Mouse (Mus musculus) ES-E14 (cell line): Measurements from ENCODE around the gene Robo2. TPM values are rescaled to one million over a fixed set of nuclear protein-coding genes. Genes with fewer than 3 reads are reported as not detected.

Source experiments
- DNase-seq: peaks from one replicate; pipeline ENCODE4 v3.0.0-alpha.2; 2013; ENCODE audit warnings: low read depth, low spot score
- H3K27ac ChIP-seq: 2 replicates; pipeline ENCODE4 v1.5.1; 2012; ENCODE audit warnings: low read depth, mild to moderate bottlenecking, low read length, moderate library complexity, mixed read lengths; ENCODE audit not compliant: poor library complexity, insufficient read depth, severe bottlenecking
- H3K36me3 ChIP-seq: 2 replicates; pipeline ENCODE4 v1.6.1; 2012; ENCODE audit warnings: mild to moderate bottlenecking, low read length, moderate library complexity, mixed read lengths; ENCODE audit not compliant: control insufficient read depth, poor library complexity, insufficient read depth, severe bottlenecking
- H3K4me1 ChIP-seq, 2 experiments: fragments of 150-350 bp in 1 of 2; sonication (generic) in 1 of 2; 2 replicates each; pipeline ENCODE4 v1.6.1; 2012; ENCODE audit warnings: low read length in 2 of 2, mild to moderate bottlenecking in 1 of 2, mixed read lengths in 1 of 2; ENCODE audit not compliant: control insufficient read depth in 2 of 2, insufficient read depth in 2 of 2, poor library complexity in 1 of 2
- H3K4me3 ChIP-seq, 2 experiments: fragments of 150-350 bp in 1 of 2; sonication (generic) in 1 of 2; 2 replicates each; pipeline ENCODE4 v1.5.1; 2012; ENCODE audit warnings: low read length in 2 of 2, low read depth in 1 of 2, mild to moderate bottlenecking in 1 of 2, mixed read lengths in 1 of 2; ENCODE audit not compliant: insufficient read depth in 1 of 2, poor library complexity in 1 of 2, severe bottlenecking in 1 of 2
- H3K9ac ChIP-seq: 2 replicates; pipeline ENCODE4 v1.6.1; 2012; ENCODE audit warnings: low read depth, mild to moderate bottlenecking, low read length, mixed read lengths; ENCODE audit not compliant: poor library complexity, insufficient read depth, severe bottlenecking
- H3K9me3 ChIP-seq: fragments of 150-350 bp; sonication (generic); 2 replicates; pipeline ENCODE4 v1.6.1; 2012; ENCODE audit warnings: low read depth, mild to moderate bottlenecking, low read length; ENCODE audit not compliant: control insufficient read depth, insufficient read depth
- CHD2 ChIP-seq: IDR thresholded peaks from 2 replicates; pipeline ENCODE4 v1.6.1; 2014; ENCODE audit warnings: mild to moderate bottlenecking, low read depth, low read length, inconsistent platforms
- HCFC1 ChIP-seq: IDR thresholded peaks from 2 replicates; pipeline ENCODE4 v1.6.1; 2012; ENCODE audit warnings: low read length, inconsistent platforms, borderline replicate concordance; ENCODE audit not compliant: insufficient read depth
- MAFK ChIP-seq: IDR thresholded peaks from 2 replicates; pipeline ENCODE4 v1.6.1; 2014; ENCODE audit warnings: mild to moderate bottlenecking, low read depth, low read length, inconsistent platforms; ENCODE audit not compliant: insufficient read depth
- ZC3H11A ChIP-seq: IDR thresholded peaks from 2 replicates; pipeline ENCODE4 v1.6.1; 2012; ENCODE audit warnings: low read depth, mild to moderate bottlenecking, inconsistent platforms, low read length, borderline replicate concordance
- ZNF384 ChIP-seq: IDR thresholded peaks from 2 replicates; pipeline ENCODE4 v1.6.1; 2012; ENCODE audit warnings: low read depth, low read length, inconsistent platforms
- in situ Hi-C, 2 experiments: fragments of 600-800 bp; cut with MboI; formaldehyde crosslinking; loops; one replicate each; pipeline ENCODE4 v1.15.1; 2025; ENCODE audit warnings: low sequenced_read_pairs in 2 of 2, inconsistent platforms in 1 of 2; ENCODE audit not compliant: unreplicated experiment in 2 of 2
- total RNA-seq: library from RNA; depleted of rRNA; stranded (reverse); fragments of 300-350 nt; gene quantifications from 2 replicates; pipeline ENCODE4 v1.2.3, GENCODE M21; 2012

Gene Robo2
- total RNA-seq, 1 experiment, result 5.5 TPM

DNA sequence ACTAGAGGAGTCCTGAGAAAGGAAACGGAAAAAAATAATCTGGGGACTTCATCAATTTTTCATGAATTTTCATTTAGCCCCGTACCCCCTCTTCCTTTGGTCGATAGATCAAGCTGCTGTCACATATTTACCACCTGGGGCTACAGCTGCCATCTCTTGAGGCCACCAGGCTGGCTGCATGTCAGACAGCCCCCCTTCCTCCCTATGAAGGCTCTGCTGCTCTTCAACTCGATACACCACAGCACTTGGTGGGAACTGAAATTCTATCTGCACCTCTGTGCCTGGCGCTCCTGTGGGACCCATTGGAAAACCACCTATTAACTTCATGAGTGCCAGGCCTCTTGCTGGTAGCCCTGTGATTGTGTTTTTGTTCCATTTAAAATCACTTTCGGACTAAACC, 63.2 kb downstream of the Robo2 start:
- no peak overlapping the region for H3K27ac ChIP-seq
- TF ChIP-seq HCFC1, result no peak
- TF ChIP-seq CHD2, result no peak
- TF ChIP-seq MAFK, result no peak
- TF ChIP-seq ZC3H11A, result no peak
- TF ChIP-seq ZNF384, result no peak
- H3K36me3 ChIP-seq, result no peaks in the 10 kb centered on the region
- in situ Hi-C loops, result no loop called here
- H3K9ac ChIP-seq, result no peak overlapping the region
- no peaks in the 10 kb centered on the region for H3K4me1 ChIP-seq
- no peaks in the 10 kb centered on the region for H3K9me3 ChIP-seq
- H3K4me3 ChIP-seq, result no peak overlapping the region
- no peak for DNase-seq

- Histone ChIP-seq H3K36me3 (no peaks in the 10 kb centered on the region), H3K4me3 (no peak overlapping the region), H3K9me3 (no peaks in the 10 kb centered on the region), H3K27ac (no peak overlapping the region), H3K9ac (no peak overlapping the region), H3K4me1 (no peaks in the 10 kb centered on the region)
- DNase-seq, result no peak
- TF ChIP-seq MAFK (no peak), ZC3H11A (no peak), ZNF384 (no peak), CHD2 (no peak)
- in situ Hi-C loops, result no loop called here
Observed at GRCm38 (mm10) chr16:74338969-74339630, 72.5 kb downstream of the Robo2 start.

GRCm38 (mm10) chr16:74321666-74322371, 89.8 kb downstream of the Robo2 start:
- no peak for DNase-seq
- Histone ChIP-seq H3K27ac (no peak overlapping the region), H3K4me3 (no peak overlapping the region), H3K9me3 (no peaks in the 10 kb centered on the region), H3K4me1 (no peaks in the 10 kb centered on the region), H3K9ac (no peak overlapping the region), H3K36me3 (no peaks in the 10 kb centered on the region)
- TF ChIP-seq ZC3H11A (no peak), HCFC1 (no peak), MAFK (no peak), ZNF384 (no peak), CHD2 (no peak)
- in situ Hi-C loops, result no loop called here

DNA sequence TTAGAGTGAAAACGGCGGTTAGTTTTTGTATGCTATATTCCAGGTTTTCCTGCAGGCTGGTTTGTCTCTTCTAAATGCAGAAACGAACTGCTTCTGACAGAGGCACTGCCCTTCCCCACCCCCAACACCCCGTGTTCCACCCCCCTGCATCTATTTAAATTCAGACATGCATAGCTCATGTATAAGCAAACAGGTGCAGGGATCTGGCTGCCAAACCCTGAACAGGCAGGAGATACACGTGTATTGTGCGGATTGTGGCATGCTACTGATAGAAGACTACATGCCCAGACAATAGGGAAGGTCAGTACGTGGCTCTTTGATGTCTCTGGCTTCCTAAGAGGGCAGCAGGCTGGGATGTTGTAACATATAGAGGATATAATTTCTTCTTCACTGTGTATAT, 95.5 kb downstream of the Robo2 start:
- no peaks in the 10 kb centered on the region for H3K36me3 ChIP-seq
- DNase-seq, result no peak
- no peak overlapping the region for H3K27ac ChIP-seq
- no peaks in the 10 kb centered on the region for H3K4me1 ChIP-seq
- TF ChIP-seq MAFK (no peak), ZNF384 (no peak), CHD2 (no peak), HCFC1 (no peak), ZC3H11A (no peak)
- H3K9ac ChIP-seq, result no peak overlapping the region
- H3K9me3 ChIP-seq, result no peaks in the 10 kb centered on the region
- H3K4me3 ChIP-seq, result no peak overlapping the region
- in situ Hi-C loops, result no loop called here

DNA sequence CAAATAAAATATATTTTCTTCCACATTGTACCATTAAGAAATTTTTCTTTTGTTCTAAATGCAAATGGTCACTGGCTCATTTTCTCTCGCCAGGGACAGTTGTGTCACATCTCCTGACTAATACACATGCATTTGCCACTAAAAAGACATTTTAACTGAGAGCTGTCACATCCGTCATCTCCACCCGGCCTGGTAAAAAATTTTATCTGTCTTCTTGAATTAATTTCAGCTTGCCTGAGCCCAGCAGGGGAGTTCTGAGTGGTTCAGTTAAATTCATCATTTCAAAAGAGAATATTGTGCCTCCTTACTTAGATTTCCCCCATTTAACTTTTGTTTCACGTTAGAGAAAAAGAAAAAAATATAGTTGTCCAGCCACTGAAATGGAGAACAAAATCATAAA, 98.4 kb downstream of the Robo2 start:
- Histone ChIP-seq H3K27ac (no peak overlapping the region), H3K36me3 (no peaks in the 10 kb centered on the region), H3K9ac (no peak overlapping the region), H3K9me3 (no peaks in the 10 kb centered on the region), H3K4me1 (no peaks in the 10 kb centered on the region), H3K4me3 (no peak overlapping the region)
- no peak for TF ChIP-seq ZNF384
- TF ChIP-seq ZC3H11A, result no peak
- no peak for TF ChIP-seq CHD2
- TF ChIP-seq MAFK, result no peak
- TF ChIP-seq HCFC1, result no peak
- DNase-seq, result no peak
- in situ Hi-C loops, result no loop called here
